Mouse (Mus musculus): Measurements from ENCODE around the gene Patj. TPM values are rescaled to one million over a fixed set of nuclear protein-coding genes. Genes with fewer than 3 reads are reported as not detected.

Gene Patj
- polyA plus RNA-seq, 1 experiment from 2014 or later: 13.3 TPM

DNA sequence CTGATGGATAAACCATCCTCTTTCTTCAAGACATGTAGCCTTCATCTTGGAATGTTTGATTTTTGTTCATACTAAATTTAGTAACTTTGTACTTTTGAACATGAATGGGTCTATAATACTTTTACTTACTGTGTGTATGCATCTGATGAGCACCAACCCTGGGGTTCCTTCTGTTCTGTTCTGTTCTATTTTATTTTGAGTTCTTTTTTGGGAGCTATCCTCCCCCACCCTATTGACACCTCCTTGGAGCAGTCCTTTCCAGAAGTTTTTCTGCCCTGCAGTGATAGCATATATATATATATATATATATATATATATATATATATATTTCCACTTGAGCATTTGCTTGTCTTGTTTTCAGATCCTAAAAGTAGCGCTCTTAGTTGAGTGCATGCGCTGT is 57.1 kb downstream of the Patj start:
- 93% methylated on average over 2 of the region's 2 CpGs for WGBS
- Histone ChIP-seq H3K27me3 (ENCODE audit: insufficient read depth, poor library complexity, severe bottlenecking) (no peaks in the 10 kb centered on the region), H3K36me3 (no peaks in the 10 kb centered on the region), H3K27ac (no peak overlapping the region), H3K9me3 (no peaks in the 10 kb centered on the region), H3K4me3 (no peak overlapping the region), H3K4me1 (peaks cover 25% of the 10 kb centered on the region)
- DNase-seq (ENCODE audit: low spot score): no peak

DNA sequence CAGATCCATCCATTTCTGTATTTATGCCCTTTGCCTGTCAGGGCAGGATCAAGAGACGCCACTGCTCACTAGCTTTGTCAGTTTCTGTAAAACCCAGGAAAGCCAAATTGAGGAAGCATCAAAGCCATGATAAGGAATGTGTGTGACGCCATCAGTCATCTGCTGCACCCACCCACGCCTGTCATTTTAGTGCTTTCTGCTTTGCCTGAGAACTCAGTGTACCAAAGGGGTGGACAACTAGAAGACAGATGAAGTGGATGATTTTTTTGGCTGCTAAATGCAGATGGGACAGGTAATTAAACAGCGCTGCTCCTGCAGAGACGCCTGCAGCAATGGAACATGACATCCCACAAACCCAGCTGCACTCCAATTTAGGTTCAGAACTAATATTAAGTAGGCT is 57.6 kb downstream of the Patj start:
- H3K27ac ChIP-seq: no peak overlapping the region
- H3K27me3 ChIP-seq (ENCODE audit: insufficient read depth, poor library complexity, severe bottlenecking): no peaks in the 10 kb centered on the region
- no peaks in the 10 kb centered on the region for H3K36me3 ChIP-seq
- H3K9me3 ChIP-seq: no peaks in the 10 kb centered on the region
- no peak overlapping the region for H3K4me3 ChIP-seq
- no peak for DNase-seq (ENCODE audit: low spot score)
- WGBS: 76% methylated on average over 5 of the region's 5 CpGs
- H3K4me1 ChIP-seq: peaks cover 25% of the 10 kb centered on the region

DNA sequence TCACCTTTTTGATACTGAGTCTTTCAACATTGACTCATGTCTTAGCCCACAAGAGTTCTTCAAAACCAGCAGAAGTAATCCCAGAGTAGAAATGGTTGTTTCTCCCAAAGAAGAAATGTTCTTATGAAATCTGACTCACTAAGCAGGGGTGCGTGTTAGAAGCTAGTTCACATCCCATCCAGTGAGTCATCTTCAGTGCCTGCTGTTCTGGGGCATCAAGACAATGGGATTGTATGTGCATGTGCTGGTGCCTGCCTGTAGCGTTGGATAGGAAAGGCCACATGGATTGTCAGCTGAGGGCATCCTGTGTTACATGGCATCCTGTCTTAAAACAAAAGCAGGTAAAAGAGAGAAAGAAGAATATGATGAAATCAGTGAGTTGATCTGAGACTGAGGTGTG is 59.8 kb downstream of the Patj start:
- Histone ChIP-seq H3K27me3 (ENCODE audit: insufficient read depth, poor library complexity, severe bottlenecking) (no peaks in the 10 kb centered on the region), H3K4me3 (no peak overlapping the region), H3K27ac (no peak overlapping the region), H3K36me3 (no peaks in the 10 kb centered on the region), H3K9me3 (no peaks in the 10 kb centered on the region), H3K4me1 (peaks cover 19% of the 10 kb centered on the region)
- 85% methylated on average over 2 of the region's 2 CpGs for WGBS
- DNase-seq (ENCODE audit: low spot score): no peak

DNA sequence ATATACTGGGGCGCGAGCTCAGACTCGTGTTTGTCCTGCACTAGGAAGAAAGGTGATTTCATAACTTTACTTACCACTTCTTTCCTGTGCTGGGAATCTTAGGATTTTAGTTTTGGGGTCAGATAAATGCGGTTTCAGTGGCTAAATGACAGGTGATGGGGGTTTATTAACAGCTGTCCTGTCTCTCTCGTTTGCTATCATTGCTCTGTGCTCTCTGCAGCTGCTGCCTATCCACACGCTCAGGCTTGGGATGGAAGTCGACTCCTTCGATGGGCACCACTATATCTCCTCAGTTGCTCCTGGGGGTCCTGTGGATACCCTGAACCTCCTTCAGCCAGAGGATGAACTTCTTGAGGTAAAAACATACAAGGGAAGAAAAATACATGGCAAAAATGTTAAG is 60.3 kb downstream of the Patj start:
- DNase-seq (ENCODE audit: low spot score): no peak
- no peaks in the 10 kb centered on the region for H3K36me3 ChIP-seq
- H3K27ac ChIP-seq: no peak overlapping the region
- no peaks in the 10 kb centered on the region for H3K27me3 ChIP-seq (ENCODE audit: insufficient read depth, poor library complexity, severe bottlenecking)
- peaks cover 18% of the 10 kb centered on the region for H3K4me1 ChIP-seq
- no peaks in the 10 kb centered on the region for H3K9me3 ChIP-seq
- 89% methylated on average over 8 of the region's 8 CpGs for WGBS
- no peak overlapping the region for H3K4me3 ChIP-seq

DNA sequence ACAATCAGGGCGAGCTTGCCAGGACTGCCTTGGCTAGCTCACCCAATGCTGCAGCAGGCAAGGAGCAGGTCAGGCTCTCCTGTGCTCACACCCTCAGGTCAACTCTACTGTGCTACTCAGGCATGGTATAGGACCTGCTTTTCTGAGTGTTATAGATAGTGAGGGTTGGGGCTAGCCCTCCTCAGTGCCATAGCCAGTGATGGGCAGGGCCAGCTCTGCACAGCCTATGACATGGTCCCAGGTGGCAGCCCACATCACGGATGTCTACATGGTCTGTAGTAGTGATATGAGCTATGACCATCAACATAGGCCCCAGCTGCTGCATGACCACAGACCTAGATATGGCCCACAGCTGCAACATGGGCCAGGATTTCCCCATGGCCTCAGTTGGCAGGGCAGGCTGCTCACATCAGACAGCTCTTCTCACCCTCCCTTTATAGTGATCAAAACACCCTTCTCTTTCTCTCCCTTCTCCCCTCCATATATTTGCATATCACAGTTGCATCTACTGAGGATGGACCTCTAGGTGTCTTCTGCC is 66.3 kb downstream of the Patj start:
- no peak overlapping the region for H3K4me3 ChIP-seq
- WGBS: 87% methylated on average over 2 of the region's 2 CpGs
- no peak for DNase-seq (ENCODE audit: low spot score)
- no peaks in the 10 kb centered on the region for H3K4me1 ChIP-seq
- no peaks in the 10 kb centered on the region for H3K9me3 ChIP-seq
- no peak overlapping the region for H3K27ac ChIP-seq
- peaks cover 11% of the 10 kb centered on the region; the same call in 1 of the 2 replicates for H3K36me3 ChIP-seq
- H3K27me3 ChIP-seq (ENCODE audit: insufficient read depth, poor library complexity, severe bottlenecking): no peaks in the 10 kb centered on the region

DNA sequence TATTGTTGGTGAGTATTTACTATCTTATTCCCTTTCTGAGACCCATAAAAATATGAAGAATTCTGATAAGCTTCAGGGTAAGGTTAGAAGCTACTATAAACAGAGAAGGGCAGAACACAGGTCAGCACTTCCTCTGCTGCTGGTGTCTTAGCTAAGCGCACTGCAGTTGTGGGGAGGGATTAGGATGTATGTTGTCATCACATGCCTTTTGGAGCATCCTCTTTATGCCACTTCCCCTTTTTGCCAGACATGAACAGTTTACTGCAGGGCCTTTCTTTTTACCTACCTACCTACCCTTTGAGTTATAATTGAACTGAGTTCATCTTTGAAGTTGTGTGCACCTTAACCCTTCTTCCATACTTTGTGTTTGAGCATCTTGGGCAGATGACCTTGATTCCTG is 69.9 kb downstream of the Patj start:
- Histone ChIP-seq H3K27me3 (ENCODE audit: insufficient read depth, poor library complexity, severe bottlenecking) (no peaks in the 10 kb centered on the region), H3K9me3 (no peaks in the 10 kb centered on the region), H3K36me3 (peaks cover 13% of the 10 kb centered on the region; the same call in 1 of the 2 replicates), H3K4me3 (no peak overlapping the region), H3K27ac (no peak overlapping the region), H3K4me1 (no peaks in the 10 kb centered on the region; the same call in 1 of the 2 replicates)
- 88% methylated on average over 1 of the region's 1 CpGs for WGBS
- no peak for DNase-seq (ENCODE audit: low spot score)

DNA sequence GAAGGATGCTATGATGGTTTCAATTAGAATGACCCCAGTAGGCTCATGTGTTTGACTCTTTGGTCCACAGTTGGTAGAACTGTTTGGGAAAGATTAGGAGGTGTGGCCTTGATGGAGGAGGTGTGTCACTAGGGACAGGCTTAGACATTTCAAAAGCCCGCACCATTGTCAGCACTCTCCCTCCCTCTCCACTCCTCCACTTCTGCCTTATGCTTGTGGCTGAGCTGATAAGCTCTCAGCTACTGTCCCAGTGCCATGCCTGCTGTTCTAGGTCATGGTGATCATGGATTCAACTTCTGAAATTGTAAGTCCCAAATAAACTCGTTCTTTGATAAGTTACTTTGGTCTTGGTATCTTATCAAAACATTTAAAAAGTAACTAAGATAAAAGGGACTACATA is 70.3 kb downstream of the Patj start:
- no peaks in the 10 kb centered on the region for H3K27me3 ChIP-seq (ENCODE audit: insufficient read depth, poor library complexity, severe bottlenecking)
- no peaks in the 10 kb centered on the region; the same call in 1 of the 2 replicates for H3K4me1 ChIP-seq
- no peak for DNase-seq (ENCODE audit: low spot score)
- H3K36me3 ChIP-seq: peaks cover 13% of the 10 kb centered on the region; the same call in 1 of the 2 replicates
- 56% methylated on average over 2 of the region's 2 CpGs for WGBS
- no peak overlapping the region for H3K4me3 ChIP-seq
- no peaks in the 10 kb centered on the region for H3K9me3 ChIP-seq
- H3K27ac ChIP-seq: no peak overlapping the region

DNA sequence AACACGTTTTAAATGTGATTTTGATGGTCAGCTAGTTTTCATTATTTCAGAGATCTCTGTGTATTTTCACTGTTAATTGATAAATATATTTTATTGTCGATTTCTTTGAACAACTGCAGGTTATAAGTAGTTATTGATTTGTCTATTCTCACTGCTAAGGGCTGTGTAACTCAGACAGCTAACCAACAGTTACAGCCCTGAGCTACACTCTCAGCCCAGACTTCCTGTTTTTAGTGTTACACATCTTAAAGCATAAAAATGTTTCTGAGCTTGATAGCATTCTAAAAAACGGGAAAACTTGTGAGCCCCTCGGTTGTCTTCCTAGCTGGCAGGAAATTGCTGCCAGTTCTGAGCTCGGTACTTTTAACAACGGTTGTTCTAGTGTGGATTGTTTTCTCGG is 75.8 kb downstream of the Patj start:
- Histone ChIP-seq H3K27ac (no peak overlapping the region), H3K4me1 (no peaks in the 10 kb centered on the region; the same call in 1 of the 2 replicates), H3K27me3 (ENCODE audit: insufficient read depth, poor library complexity, severe bottlenecking) (no peaks in the 10 kb centered on the region), H3K36me3 (peaks cover 6% of the 10 kb centered on the region; the same call in 1 of the 2 replicates), H3K9me3 (no peaks in the 10 kb centered on the region), H3K4me3 (no peak overlapping the region)
- WGBS: 77% methylated on average over 7 of the region's 7 CpGs
- DNase-seq (ENCODE audit: low spot score): no peak

DNA sequence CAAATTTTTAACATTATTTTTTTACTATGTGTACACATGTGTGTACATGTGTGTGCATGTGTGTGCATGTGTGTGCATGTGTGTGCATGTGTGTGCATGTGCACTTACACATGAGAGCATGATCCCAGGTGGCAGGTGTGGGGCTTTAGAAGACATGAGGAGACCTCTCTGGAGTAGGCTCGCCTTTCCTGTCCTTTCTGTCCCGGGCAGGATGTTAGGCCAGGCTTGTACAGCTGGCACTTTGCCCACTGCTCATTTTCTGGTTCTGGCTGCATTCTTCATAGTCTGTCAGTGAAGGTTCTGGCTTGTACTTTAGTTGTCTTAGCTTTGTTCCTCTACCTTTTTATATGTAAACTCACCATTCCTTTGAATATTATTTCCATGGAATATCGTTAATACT is 77.9 kb downstream of the Patj start:
- DNase-seq (ENCODE audit: low spot score): no peak
- H3K4me3 ChIP-seq: no peak overlapping the region
- WGBS: 66% methylated on average over 3 of the region's 3 CpGs
- H3K27me3 ChIP-seq (ENCODE audit: insufficient read depth, poor library complexity, severe bottlenecking): no peaks in the 10 kb centered on the region
- H3K36me3 ChIP-seq: no peaks in the 10 kb centered on the region
- no peaks in the 10 kb centered on the region for H3K9me3 ChIP-seq
- no peaks in the 10 kb centered on the region; the same call in 1 of the 2 replicates for H3K4me1 ChIP-seq
- H3K27ac ChIP-seq: no peak overlapping the region

DNA sequence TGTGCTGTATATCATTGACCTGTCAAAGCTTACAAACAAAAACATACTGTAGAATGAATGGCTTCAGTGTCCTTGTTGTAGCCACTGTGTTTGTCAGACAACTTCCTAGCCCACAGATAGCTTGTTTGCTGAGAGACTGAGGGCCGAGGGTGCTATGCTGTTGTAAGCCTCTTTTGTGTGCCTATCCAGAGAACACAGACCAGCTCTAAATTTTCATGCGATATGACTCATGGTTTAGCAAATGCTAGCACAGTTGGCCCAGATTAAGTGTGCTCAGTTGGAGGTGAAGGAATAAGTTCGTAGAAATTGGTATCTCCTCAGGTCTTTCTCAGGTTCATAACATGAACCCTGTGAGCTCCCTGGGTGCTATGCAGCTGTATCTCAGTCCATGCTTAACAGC is 82.4 kb downstream of the Patj start:
- no peaks in the 10 kb centered on the region for H3K36me3 ChIP-seq
- no peak overlapping the region for H3K4me3 ChIP-seq
- H3K27me3 ChIP-seq (ENCODE audit: insufficient read depth, poor library complexity, severe bottlenecking): no peaks in the 10 kb centered on the region
- no peaks in the 10 kb centered on the region for H3K9me3 ChIP-seq
- no peaks in the 10 kb centered on the region for H3K4me1 ChIP-seq
- DNase-seq (ENCODE audit: low spot score): no peak
- no peak overlapping the region for H3K27ac ChIP-seq
- WGBS: 74% methylated on average over 3 of the region's 3 CpGs

DNA sequence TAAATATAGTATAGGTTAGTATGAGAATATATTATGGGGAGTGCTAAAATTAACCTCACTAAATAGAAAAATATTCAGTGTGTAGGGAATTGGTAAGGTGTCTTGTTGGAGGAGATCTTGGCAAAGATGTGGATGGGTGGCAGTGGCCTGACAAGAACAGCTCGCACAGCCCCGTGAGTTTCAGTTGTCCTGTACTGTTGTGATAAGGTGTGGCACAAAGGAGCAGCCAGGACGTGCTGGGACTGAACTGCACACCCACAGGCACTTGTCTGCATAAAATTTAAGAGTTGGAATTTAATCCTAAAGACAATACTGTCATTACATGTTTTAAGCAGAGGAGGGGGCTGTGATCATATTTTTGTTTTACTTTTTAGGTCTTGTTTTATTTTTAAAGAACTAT is 90.9 kb downstream of the Patj start:
- DNase-seq (ENCODE audit: low spot score): no peak
- no peak overlapping the region for H3K4me3 ChIP-seq
- H3K27me3 ChIP-seq (ENCODE audit: insufficient read depth, poor library complexity, severe bottlenecking): no peaks in the 10 kb centered on the region
- 66% methylated on average over 3 of the region's 3 CpGs for WGBS
- H3K27ac ChIP-seq: no peak overlapping the region
- no peaks in the 10 kb centered on the region for H3K9me3 ChIP-seq
- no peaks in the 10 kb centered on the region for H3K36me3 ChIP-seq
- H3K4me1 ChIP-seq: no peaks in the 10 kb centered on the region

DNA sequence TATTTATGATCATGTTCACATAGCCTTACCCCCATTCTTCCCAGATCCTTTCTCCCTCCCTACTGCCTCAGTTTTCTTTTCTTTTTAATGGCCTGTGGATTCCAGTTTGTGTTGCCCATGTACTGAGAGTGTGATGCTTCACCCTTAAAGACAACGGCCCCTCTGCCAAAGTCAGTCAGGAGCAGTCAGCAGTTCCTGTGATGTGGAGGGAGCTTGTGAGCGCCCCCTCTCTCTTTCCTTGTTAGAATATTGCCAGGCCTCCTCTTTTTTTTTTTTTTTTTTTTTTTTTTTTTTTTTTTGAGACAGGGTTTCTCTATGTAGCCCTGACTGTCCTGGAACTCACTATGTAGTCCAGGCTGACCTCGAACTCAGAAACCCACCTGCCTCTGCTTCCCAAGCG is 91.3 kb downstream of the Patj start:
- Histone ChIP-seq H3K36me3 (no peaks in the 10 kb centered on the region), H3K27ac (no peak overlapping the region), H3K4me3 (no peak overlapping the region), H3K4me1 (no peaks in the 10 kb centered on the region), H3K9me3 (no peaks in the 10 kb centered on the region), H3K27me3 (ENCODE audit: insufficient read depth, poor library complexity, severe bottlenecking) (no peaks in the 10 kb centered on the region)
- DNase-seq (ENCODE audit: low spot score): no peak
- WGBS: 76% methylated on average over 4 of the region's 4 CpGs

DNA sequence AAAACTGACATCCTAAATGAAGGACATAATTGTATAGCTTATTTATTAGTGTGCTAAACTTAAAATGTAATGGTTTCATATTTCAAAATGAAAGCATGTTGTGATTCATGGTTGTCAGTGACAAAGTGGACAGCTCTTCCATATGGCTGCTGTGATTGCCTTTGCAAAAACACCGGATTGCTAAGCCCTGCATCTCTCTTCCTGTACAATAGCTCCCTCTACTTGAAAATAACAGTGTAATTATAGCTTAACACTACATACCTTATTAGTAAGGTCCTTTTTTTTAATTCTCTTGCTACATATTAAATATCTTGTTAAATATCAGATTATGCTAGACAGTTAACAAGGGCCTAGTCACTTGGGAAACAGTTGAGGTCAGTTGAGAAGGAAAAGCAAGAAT is 93.8 kb downstream of the Patj start:
- H3K9me3 ChIP-seq: no peaks in the 10 kb centered on the region
- H3K4me3 ChIP-seq: no peak overlapping the region
- no peaks in the 10 kb centered on the region for H3K36me3 ChIP-seq
- H3K4me1 ChIP-seq: no peaks in the 10 kb centered on the region
- H3K27me3 ChIP-seq (ENCODE audit: insufficient read depth, poor library complexity, severe bottlenecking): no peaks in the 10 kb centered on the region
- DNase-seq (ENCODE audit: low spot score): no peak
- 65% methylated on average over 1 of the region's 1 CpGs for WGBS
- no peak overlapping the region for H3K27ac ChIP-seq

DNA sequence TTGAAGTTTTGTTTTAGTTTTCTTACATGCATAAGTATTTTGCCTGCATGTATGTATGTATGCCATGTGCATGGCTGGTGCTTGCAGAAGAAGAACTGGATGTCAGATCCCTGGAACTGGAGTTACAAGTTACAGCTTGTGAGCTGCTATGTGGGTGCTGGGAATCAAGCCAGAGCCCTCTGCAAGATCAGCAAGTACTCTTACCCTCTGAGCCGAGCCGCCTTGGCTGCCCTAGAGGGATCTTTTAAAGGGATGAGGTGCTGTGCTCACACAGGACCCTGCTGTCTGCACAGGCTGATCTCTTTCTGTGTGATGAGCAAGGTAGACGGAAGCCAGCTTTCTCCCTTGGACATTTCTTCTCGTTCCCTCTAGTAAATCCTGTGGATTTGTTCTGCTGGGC is 102.8 kb downstream of the Patj start:
- Histone ChIP-seq H3K4me1 (no peaks in the 10 kb centered on the region), H3K9me3 (no peaks in the 10 kb centered on the region), H3K4me3 (no peak overlapping the region), H3K27me3 (ENCODE audit: insufficient read depth, poor library complexity, severe bottlenecking) (no peaks in the 10 kb centered on the region), H3K36me3 (peaks cover 5% of the 10 kb centered on the region), H3K27ac (no peak overlapping the region)
- 83% methylated on average over 4 of the region's 4 CpGs for WGBS
- DNase-seq (ENCODE audit: low spot score): peak; percentile 35

Data from heart, embryonic 10.5 days (tissue).